Mouse (Mus musculus): ENCODE data around the gene Efnb3. TPM values are rescaled to one million over a fixed set of nuclear protein-coding genes. Genes with fewer than 3 reads are reported as not detected.

Efnb3 gene
- total RNA-seq, 2 experiments from 2014 or later: 0.74 to 0.76 TPM

DNA sequence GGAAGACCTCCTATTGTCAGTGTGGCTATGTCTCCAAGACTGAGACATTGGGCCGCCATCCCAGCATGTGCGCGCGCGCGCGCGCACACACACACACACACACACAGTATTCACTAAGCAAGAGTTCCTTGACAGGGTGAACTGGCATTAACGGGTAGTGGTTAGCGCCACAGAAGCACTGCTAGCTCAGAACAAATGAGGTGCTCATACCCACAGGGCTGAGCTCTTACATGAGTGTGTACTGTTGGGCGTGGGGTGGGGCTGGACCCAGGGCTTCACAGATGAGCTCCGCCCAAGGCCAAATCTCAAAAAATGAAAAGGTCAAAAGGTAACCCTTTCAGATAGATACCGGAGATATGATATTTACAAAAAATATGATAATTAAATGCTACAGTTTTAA lies 24.9 kb upstream of the Efnb3 start:
- no peak for DNase-seq (ENCODE audit: low spot score in 2 of 2)

DNA sequence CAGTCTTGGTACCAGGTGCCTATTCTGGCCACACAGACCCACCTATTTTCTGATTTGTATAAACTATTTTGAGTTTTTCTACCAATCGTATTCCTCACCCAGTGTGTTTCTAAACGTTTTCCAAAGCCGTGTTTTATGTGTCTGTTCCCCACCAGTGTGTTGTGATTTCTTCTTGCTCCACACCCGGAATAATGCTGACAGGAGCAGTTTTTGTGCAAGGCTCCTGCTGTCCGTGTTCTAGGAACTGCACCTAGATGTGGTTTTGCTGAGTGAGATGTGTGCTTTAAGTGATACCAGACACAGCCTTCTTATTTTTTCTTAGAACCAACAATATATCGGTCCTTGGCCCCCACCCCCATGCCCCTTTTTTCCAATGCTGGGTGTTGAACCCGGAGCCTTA lies 24.0 kb upstream of the Efnb3 start:
- DNase-seq (ENCODE audit: low spot score in 2 of 2): no peak

DNA sequence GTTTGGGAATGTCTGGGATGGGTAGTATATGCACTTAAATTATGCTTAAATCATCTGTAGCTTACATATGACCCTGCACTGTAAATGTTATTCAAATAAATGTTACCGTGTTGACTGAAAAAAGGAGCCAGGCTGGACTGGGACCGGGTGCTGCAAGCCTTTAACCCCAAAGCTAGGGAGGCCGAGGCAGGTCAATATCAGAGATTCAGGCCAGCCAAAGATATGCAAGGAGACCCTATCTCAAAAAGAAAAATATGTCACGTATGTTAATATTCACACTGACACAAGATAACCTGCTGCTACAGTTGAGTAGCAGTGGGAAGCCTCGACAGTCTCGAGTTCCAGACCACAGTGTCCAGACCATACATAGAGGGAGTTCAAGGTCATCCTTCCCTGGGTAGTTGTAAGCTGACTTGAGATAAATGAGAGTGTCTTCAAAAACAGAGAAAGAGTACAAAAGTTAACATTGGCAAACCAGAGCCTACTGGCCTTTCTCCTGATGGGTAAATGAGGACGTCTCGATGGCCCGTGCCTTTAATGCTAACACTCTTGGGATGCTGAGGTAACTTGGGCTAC lies 22.3 kb upstream of the Efnb3 start:
- DNase-seq (ENCODE audit: low spot score in 2 of 2): no peak

DNA sequence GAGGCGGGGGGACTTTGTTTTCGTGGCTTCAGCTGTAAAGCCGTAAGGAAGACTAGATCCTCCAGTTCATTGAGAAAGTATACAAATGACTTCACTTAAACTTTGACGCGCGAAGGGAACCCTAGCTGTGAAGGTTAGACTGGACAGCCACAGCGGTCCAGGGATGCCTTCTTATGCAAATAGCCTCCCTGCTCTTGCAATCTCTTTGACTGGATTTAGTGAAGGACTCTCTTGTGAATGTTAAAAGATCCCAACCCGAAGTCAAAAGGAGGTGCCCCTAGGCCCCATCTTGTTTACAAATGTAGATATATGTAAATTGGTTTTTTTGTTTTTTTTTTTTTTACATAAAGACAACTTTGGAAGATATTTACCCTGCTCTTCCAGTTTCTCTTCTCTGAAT lies 21.8 kb upstream of the Efnb3 start:
- DNase-seq (ENCODE audit: low spot score in 2 of 2): no peak

DNA sequence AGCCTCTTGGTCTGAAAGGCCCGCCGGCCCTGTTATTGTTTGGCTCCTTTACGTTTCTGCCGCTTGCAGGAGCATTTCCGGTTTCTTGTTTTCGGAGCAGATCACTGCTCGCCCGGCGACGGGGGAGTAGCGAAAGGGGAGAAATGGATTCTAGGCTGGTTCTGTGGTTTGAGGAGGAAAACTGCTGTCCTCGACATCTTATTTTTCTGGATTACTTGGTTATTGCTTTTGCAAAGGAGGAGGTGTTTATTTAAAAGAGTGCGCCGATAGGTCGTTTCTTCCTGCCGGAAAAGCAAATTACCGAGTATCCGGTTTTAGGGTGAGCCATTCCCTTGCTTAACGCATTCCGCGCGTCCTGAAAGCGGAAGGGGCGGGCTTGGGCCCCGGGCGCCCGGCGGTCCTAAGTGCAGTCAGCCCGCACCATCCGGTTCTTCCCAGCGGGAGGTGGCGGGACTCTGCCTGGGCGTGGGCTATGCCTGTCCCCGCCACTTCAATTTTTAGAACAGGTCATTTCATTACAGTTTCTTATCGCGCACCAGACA lies 21.2 kb upstream of the Efnb3 start:
- peak; percentile 84 for DNase-seq (ENCODE audit: low spot score in 2 of 2)

DNA sequence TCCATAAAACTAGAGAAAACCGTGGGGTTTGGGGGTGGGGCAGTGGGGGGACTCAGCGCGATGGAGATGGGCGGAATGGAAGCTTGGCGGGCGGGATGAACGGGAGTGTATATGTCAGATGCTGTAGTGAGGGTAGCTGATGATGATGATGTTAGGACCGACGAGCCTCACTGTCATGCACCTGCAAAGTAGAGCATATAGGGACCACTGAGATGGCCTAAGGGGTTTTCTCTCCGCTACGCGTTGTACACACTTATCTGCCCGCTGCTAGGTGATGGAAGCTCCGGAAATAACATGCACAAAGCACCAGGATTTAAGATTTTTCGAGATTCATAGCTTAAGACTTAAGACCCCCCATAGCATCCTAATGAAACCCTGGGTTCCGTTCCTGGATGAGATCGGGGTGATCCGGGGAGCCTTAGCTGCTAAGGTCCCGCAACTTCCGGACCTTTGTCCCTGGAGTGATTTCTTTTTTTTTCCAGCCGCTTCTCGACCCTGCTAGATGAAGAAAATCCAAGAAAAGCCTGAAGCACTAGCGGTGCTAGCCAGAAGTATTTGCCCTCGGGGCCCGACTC lies 20.7 kb upstream of the Efnb3 start:
- DNase-seq (ENCODE audit: low spot score in 2 of 2): no peak

DNA sequence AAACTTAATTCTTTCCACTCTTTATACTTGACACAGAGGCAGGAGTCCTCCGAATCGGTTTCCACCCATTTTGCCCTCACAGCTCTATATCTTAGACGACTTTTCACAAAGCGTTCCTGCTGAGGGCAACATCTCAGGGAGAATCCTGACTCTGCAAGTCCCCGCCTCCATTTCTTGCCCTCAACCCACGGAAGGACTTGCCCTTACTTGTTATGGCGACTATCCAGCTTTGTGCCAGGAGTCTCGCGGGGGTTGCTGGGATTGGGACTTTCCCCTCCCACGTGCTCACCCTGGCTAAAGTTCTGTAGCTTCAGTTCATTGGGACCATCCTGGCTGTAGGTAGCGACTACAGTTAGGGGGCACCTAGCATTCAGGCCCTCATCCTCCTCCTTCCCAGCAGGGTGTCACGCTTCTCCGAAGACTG lies 20.1 kb upstream of the Efnb3 start, which contains the start of the genes Wrap53 and Trp53:
Gene Wrap53 (minus strand): TSS at position 165 of the 424 bp plus-strand sequence.
Gene Trp53 (plus strand): TSS at position 269 of the 424 bp plus-strand sequence.
- peak; percentile 77 to 80 for DNase-seq (ENCODE audit: low spot score in 2 of 2)

DNA sequence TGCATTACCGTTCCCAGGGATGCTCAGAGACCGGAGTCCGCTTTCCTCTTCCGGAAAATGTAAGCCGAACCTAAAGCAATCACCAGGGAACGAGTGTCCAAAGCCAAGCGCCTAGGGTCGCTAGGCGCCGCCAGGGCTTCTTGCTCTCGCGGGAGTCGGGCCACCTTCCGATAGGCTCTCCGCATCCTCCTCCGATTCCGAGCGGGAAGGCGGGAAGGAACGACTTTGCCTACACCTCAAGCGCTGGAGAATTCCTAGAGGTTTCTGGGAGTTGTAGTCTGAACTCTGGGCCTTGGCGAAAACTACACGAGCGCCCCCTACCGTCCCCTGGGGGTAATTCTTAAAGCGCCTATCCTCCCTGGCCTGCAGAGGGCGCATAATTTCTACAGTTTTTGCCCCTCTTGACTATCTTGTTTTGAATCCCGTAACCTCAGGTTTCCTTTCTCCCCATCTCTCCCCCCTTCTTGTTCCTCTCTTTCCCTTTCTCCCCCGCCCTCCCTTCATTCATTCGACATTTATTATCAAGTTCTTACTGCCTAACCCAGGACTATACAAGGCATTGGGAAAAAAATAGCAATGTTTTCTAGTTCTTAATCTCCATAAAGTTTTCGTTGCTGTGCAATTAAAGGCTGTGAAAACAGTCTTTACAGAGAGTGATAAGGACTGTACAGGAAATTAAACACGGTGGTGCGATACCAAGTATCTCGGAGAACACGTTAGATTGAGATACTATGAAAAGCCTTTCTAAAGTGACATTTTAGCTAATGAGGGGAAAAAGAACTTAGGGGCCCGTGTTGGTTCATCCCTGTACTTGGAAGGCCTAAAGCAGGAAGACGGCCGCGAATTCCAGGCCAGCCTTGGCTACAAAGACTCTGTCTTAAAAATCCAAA lies 19.4 kb upstream of the Efnb3 start:
- peak; percentile 98 to 99 for DNase-seq (ENCODE audit: low spot score in 2 of 2)

DNA sequence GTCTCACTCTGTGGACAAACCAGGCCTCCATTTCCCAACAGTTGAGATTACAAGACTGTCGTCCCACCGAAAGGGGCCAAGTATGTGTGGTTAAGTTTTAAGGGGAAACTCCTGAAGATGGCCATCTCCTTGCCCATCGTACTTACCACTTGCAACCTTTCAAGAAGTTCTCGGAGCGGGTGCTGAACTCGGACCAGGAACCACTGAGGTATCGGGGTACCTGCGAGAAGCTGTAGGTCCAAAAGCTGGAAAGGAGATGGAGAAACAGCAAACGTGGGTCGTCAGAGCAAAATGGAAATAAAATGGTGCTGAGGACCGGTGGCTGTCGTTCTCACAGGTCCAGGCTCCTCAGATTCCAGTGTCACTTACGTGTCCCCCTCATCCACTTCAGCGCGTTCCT lies 18.3 kb upstream of the Efnb3 start:
- DNase-seq (ENCODE audit: low spot score in 2 of 2): no peak

DNA sequence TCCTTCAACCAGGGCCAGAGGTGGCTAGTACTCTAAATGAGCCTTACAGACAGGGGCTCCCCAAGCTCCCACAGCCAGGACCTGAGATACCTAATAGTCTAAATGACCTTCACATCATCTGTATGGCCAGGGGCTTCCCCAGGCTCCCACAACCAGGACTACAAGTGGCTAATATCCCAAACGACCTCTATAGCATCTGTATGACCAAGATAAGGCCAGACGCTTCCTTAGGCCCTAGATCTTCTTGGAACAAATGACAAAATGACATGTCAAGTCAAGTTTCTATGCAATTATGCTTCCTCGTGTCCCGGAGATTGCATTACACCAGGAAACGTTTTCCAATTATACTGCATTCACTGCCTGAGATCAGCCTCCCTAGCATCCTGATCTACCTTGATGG lies 16.3 kb upstream of the Efnb3 start:
- DNase-seq (ENCODE audit: low spot score in 2 of 2): no peak

DNA sequence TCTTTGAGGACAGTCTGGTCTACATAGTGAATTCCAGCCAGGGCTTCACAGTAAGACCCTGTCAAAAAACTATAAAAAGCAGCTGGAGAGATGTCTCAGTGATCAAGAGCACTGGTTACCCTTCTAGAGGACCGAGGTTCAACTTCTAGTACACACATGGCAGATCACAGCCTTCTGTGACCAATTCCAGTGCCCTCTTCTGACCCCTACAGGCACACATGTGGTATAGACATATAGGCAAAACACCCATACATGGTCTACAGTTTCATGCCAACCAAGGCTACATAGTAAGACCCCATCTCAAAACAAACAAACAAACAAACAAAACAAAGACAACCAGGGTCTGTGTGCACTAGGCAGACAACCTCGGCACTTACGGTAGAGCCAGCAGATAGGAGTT lies 15.2 kb upstream of the Efnb3 start:
- DNase-seq (ENCODE audit: low spot score in 2 of 2): no peak

DNA sequence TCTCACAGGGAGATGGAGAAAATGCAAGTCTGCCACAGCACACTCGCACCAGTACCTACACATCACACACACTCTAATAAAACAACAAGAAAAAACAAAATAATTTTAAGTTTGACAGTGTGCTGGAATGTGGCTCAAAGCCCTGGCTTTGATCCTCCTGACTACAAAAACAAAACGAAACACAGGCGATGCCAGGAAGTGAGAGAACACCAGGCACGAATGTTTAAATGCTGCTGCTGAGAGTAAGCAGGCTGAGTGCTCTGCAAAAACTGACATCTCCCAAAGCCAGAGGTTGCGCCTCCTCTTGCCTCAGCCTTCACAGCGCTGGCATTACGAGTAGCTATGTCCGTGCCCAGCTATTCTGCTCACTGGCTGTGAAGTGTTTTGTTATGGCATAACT lies 5.1 kb upstream of the Efnb3 start:
- no peak for DNase-seq (ENCODE audit: low spot score in 2 of 2)

DNA sequence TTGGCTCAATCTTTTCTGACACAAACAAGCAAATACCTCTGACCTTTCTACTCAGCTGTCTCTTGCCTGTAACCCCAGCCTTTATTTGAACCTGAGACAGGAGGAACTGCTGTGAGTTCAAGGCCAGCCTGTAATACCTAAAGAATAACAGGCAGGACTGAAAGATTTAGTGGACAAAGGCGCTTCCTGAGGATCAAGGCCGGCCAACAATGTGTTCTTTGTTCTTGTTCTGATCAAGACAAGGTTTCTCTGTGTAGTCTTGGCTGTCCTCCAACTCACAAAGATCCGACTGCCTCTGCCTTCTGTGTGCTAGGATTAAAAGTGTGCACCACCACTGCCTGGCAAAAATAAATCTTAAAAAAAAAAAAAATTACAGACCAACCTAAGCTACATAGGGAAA lies 4.4 kb upstream of the Efnb3 start:
- no peak for DNase-seq (ENCODE audit: low spot score in 2 of 2)

DNA sequence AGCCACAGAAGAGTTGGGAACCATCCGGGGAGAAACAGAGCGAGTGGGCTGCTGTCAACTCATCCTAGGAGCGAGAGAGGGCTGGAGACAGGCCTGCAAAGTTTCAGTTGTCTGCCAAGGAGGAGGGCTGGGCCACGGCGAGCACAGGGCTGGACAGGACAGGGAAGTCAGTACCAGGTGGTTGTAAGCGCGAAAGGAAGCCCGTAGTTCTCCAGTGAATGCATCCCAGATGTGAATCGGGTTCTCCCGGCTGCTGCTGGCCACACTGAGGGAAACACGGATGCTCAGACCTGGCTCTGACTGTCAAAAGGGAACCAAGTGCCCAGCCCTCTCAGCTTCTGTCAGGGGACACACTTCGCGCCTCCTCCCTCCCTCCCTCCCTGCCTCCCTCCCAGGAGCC lies 3.4 kb upstream of the Efnb3 start:
- DNase-seq (ENCODE audit: low spot score in 2 of 2): no peak

DNA sequence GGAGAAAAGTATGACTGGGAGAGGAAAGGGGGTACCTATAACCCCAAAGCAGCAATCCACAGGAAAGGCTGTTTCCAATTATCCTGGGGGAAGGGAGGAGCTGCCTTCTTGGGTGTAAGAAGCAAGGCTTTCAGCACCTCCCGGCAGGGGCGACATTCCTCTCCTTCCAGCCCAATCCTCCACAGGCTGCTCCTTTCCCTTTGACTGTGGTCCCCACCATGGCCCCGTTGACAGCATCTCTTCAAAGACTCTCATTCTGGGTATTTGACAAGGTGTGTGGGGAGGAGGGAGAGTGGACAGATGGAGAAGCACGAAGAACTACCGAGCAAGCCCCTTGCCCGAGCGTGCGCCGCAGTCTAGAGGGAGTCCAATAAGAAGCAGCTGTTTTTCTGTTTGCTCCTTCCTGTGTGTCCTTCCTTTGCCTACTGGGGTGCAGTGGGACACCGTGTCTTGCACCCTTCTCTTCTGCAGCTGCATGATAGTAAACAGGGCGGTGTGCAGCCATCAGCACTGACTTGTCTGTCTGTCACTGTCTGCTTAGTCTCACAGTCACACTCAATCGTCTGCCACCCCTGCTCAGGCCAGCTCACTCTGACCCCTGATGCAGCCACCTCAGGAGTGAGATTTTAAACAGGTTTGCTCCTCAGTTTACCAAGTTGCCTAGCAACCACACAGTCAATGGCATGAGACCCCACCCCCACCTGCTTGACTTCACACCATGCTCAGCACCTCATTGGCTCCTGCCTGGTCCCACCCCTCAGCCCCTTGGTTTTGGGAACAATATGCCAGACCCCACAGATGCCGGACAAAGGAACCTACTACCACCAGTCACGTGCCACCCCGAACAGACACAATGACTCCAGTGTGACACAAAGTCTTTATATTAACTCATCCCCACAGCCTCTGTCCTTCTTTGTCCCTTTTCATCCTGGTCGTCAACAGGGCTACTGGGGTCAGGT lies 1.2 kb upstream of the Efnb3 start:
- no peak for DNase-seq (ENCODE audit: low spot score in 2 of 2)

DNA sequence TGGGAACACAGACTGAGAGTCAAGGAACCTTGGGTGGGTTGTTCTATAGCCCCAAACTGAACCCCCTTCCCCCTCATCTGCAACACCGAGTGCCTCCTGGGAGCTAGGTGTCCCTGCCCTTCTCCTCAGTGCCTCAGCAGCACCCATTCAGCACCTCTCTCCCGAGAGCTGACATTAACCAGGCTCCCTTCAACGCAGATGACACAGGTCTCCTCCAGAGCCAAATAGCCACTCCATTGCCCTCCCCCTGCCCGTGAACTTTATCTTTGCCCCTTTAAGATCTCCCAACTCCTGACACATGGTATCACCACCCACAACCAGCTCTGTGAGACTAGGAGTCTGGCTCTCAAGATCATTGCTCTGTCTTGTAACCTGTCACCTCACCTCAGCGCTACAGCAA lies 822 bp downstream of the Efnb3 start:
- no peak for DNase-seq (ENCODE audit: low spot score in 2 of 2)

DNA sequence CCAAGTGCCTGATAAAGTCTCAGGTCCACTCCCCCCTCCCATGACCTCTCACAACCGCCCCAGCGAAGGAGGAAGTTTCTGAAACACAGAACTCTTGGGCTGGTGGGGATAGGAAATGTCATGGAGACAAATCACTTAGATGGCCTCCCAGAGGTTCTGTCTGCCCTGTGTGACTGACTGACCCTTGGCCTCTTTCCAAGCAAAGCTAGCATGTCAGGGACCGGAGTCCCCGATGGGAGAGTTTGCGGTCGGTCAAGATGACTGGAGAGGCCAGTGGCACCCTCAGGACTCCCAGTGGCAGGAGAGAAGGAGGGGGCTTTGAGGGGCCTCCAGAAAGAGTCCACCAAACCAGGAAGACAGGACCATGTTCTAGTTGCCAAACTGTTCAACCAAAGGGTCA lies 1.2 kb downstream of the Efnb3 start:
- no peak for DNase-seq (ENCODE audit: low spot score in 2 of 2)

DNA sequence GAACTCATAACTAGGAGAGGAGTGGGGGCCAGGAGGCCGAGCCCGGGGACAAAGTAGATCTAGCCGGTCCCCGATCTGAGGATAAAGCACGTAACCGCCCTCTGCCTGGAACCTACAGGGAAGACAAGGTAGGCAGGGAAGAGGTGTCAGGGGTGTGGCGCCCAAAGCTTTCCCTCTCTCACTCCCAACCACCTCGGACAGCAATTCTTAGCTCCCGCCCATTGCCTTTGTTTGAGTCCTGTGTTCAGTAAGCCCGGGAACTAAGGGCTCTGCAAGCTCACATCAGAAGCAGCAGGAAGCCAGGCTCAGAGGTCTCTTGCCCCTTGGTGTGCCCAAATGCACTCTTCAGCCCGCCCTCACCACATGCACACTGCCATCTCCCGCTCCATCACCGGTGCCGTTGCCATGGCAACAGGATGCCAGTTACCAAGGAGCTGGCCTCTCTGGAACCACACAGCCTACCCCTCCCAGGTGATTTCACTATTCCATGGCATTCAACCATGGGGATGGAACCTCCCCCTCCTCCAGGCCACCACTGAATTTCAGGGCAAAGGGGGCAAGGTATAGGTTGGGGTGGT lies 2.5 kb downstream of the Efnb3 start:
- no peak for DNase-seq (ENCODE audit: low spot score in 2 of 2)

DNA sequence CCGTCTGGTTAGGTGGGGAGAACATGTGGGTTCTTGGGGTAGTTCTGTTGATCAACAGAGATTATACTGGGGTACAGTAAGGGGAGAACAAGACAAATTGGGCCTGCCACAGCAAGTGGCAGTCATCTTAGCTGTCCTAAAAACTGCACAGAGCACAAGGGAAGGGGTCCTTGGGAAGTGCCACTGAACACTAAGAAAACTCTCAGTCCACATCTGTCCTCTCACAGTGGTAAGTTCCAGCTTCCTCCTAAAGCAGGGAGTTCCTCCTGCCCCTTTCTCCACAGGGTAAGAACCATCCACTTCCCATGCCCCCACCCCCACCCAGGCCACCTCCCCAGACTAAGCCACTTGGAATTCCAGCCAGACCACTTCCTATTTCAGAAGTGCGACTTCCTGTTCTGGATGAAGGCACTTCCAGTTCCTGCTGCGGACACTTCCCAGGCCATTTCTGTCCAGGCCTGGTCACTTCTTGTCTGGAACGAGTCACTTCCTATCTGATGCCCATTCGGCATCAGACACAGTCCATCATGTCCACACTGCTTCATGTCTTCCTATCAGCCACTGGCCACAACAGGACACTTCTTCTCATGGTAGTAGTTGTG lies 5.4 kb downstream of the Efnb3 start:
- no peak for DNase-seq (ENCODE audit: low spot score in 2 of 2)

DNA sequence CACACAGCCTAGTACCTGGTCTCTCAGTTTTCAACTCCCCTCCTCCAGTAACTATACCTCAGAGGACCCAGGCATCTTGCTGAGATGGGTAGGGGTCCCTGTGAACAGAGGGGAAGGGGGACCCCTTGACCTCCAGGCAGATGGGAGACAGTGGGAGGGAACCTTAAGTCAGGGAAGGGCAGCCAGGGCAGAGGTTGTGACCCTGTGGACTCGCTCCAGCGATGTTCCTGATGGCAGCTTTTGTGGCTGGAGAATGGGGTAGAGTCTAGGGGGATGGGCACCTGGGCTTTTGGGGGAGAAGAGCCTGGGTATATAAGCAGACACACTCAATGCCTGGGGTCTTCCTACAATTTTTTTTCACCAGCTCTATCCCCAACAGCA lies 6.7 kb downstream of the Efnb3 start:
- no peak for DNase-seq (ENCODE audit: low spot score in 2 of 2)

Measured in adrenal gland, adult 18-20 months (tissue).